Mouse (Mus musculus) neural tube, embryonic 15.5 days (tissue): ENCODE measurements around the gene Rbfox2. TPM values are rescaled to one million over a fixed set of nuclear protein-coding genes. Genes with fewer than 3 reads are reported as not detected.

Source experiments
- ATAC-seq: fragments of 200-750 bp; cut with Nextera tagmentation; 2 replicates; pipeline ENCODE4 v1.8.0; 2017; ENCODE audit warnings: mild to moderate bottlenecking, moderate TSS enrichment, moderate library complexity; ENCODE audit not compliant: low FRiP score
- H3K27ac ChIP-seq: fragments of 300-500 bp; sonication (generic); replicated peaks from 2 replicates; pipeline ENCODE4 v1.5.1; 2015; ENCODE audit warnings: mild to moderate bottlenecking, inconsistent platforms
- H3K27me3 ChIP-seq: fragments of 300-500 bp; sonication (generic); replicated peaks from 2 replicates; pipeline ENCODE4 v1.6.1; 2015; ENCODE audit warnings: inconsistent platforms
- H3K36me3 ChIP-seq: fragments of 300-500 bp; sonication (generic); 2 replicates; pipeline ENCODE4 v1.6.1; 2015; ENCODE audit warnings: inconsistent platforms
- H3K4me1 ChIP-seq: fragments of 300-500 bp; sonication (generic); 2 replicates; pipeline ENCODE4 v1.6.1; 2015; ENCODE audit warnings: inconsistent platforms
- H3K4me2 ChIP-seq: fragments of 300-500 bp; sonication (generic); 2 replicates; pipeline ENCODE4 v1.6.1; 2015; ENCODE audit warnings: inconsistent platforms, mild to moderate bottlenecking, moderate library complexity
- H3K4me3 ChIP-seq: fragments of 300-500 bp; sonication (generic); replicated peaks from 2 replicates; pipeline ENCODE4 v1.5.1; 2015; ENCODE audit warnings: mild to moderate bottlenecking, inconsistent platforms
- H3K9ac ChIP-seq: fragments of 300-500 bp; sonication (generic); replicated peaks from 2 replicates; pipeline ENCODE4 v1.6.1; 2015; ENCODE audit warnings: mild to moderate bottlenecking, inconsistent platforms
- H3K9me3 ChIP-seq: fragments of 300-500 bp; sonication (generic); replicated peaks from 2 replicates; pipeline ENCODE4 v1.6.1; 2016; ENCODE audit warnings: inconsistent platforms
- WGBS: fragments of 180-500 bp; shearing (Covaris S2); methylation state at CpG from one replicate; pipeline ENCODE4 v1.1.7; 2015; ENCODE audit warnings: mixed read lengths; 5-methylcytosine and 5-hydroxymethylcytosine counted together
- polyA plus RNA-seq: library from polyadenylated mRNA; unstranded; fragments of >200 nt; fragmentation: Nextera tagmentation; extraction: Ambion mirVana; gene quantifications from 2 replicates; pipeline ENCODE4 v1.2.1, GENCODE M21; 2015

The Rbfox2 gene
- polyA plus RNA-seq, 1 experiment from 2014 or later, result 120 TPM

GRCm38 (mm10) chr15:77212217-77212757 is 94.5 kb downstream of the Rbfox2 start:
- Histone ChIP-seq H3K27ac (no peak overlapping the region), H3K4me1 (peaks cover 38% of the 10 kb centered on the region), H3K36me3 (no peaks in the 10 kb centered on the region), H3K4me2 (no peak overlapping the region), H3K27me3 (no peaks in the 10 kb centered on the region), H3K9ac (no peak overlapping the region), H3K4me3 (no peak overlapping the region), H3K9me3 (no peaks in the 10 kb centered on the region)
- ATAC-seq, result no peak
- WGBS, result 93% methylated on average over 4 of the region's 4 CpGs

GRCm38 (mm10) chr15:77206996-77207395 is 99.8 kb downstream of the Rbfox2 start:
- Histone ChIP-seq H3K4me3 (no peak overlapping the region), H3K36me3 (no peaks in the 10 kb centered on the region), H3K9ac (no peak overlapping the region), H3K27ac (no peak overlapping the region), H3K9me3 (no peaks in the 10 kb centered on the region), H3K4me2 (no peak overlapping the region), H3K4me1 (peaks cover 26% of the 10 kb centered on the region), H3K27me3 (no peaks in the 10 kb centered on the region)
- 86% methylated on average over 5 of the region's 5 CpGs for WGBS
- no peak for ATAC-seq

DNA sequence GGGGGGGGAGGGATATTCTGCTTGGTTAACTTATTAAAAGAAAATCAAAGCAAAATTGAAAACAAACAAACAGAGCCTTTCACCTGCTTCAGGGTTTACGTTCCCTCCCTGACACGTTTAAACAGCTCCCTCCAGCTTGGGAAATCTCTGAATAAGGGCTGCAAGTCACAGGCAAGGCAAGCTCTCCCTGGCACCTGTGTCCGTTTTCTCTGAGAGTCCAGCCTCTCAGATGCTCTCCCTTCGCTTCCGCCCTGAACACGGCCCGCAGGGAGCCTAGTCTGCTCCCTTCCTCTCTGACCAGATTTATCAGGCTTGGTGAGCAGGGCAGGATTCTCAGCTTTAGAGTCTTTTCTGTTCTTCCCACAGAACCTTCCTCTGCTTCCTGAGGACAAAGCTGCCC is 101.9 kb downstream of the Rbfox2 start:
- H3K27ac ChIP-seq, result no peak overlapping the region
- no peaks in the 10 kb centered on the region for H3K36me3 ChIP-seq
- 67% methylated on average over 7 of the region's 7 CpGs for WGBS
- H3K27me3 ChIP-seq, result no peaks in the 10 kb centered on the region
- H3K9me3 ChIP-seq, result no peaks in the 10 kb centered on the region
- H3K4me3 ChIP-seq, result no peak overlapping the region
- no peak overlapping the region for H3K9ac ChIP-seq
- H3K4me2 ChIP-seq, result no peak overlapping the region
- H3K4me1 ChIP-seq, result peaks cover 25% of the 10 kb centered on the region
- ATAC-seq, result no peak

DNA sequence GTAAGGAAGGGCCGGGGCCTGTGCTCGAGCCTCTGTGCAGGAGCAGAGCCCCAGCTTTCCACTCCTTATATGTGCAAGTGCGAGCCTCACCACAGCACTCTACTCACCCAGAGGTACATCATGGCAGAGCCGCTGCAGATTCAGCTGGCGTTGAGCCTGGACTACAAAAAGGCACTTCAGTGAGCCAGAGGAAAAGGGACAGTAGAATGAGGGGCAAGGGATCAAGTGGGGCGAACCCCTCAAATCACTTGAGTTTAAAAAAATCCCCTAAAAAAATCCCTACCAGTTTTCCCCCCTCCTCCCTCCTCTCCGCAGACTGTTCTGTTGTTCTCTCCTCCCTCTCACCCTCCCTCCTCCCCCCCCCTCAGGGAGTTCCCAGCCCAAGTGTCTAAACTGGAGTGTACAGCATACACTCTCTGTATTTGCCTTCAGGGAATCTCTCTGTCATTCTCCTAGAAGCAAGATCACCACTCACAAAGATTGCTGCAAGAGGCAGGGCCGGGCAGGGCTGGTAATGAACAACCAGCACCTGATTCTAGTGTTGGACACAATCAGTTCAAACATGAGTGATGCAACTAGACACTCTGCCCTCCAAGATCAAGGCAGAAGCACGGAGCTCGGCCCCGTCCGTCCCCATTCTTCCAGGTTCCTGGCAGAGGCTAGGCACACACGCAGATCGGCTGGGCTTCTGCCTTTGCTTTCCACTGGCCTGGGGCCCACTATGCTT is 103.4 kb downstream of the Rbfox2 start:
- ATAC-seq, result no peak
- Histone ChIP-seq H3K9me3 (no peaks in the 10 kb centered on the region), H3K4me1 (peaks cover 22% of the 10 kb centered on the region), H3K27me3 (no peaks in the 10 kb centered on the region), H3K27ac (peak overlapping the region; percentile 60), H3K9ac (0 out of 2 replicates have a peak overlapping the region, but pooled peaks have one; percentile 20), H3K36me3 (no peaks in the 10 kb centered on the region), H3K4me3 (no peak overlapping the region), H3K4me2 (no peak overlapping the region; the same call in 1 of the 2 replicates)
- WGBS, result 56% methylated on average over 14 of the region's 14 CpGs

DNA sequence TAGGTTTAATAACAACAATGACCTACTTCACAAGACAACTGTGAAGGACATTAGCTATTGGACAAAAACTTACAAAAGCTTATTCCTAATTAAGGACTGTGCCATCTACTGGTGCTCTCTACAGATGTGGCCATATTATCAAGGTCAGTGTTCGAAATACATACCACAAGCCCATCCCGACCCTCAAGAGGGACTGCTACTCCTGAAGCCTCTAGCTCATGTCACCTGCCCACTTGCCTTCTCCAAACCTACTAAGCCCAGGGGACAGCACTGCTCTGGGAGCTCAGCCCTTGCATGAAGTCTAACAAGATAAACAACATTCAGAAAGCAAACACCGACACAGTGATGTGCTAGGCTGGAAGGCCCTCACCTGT is 103.9 kb downstream of the Rbfox2 start:
- no peaks in the 10 kb centered on the region for H3K36me3 ChIP-seq
- no peak overlapping the region; the same call in 1 of the 2 replicates for H3K4me2 ChIP-seq
- no peaks in the 10 kb centered on the region for H3K27me3 ChIP-seq
- no peak for ATAC-seq
- no peaks in the 10 kb centered on the region for H3K9me3 ChIP-seq
- H3K4me1 ChIP-seq, result peaks cover 22% of the 10 kb centered on the region
- H3K9ac ChIP-seq, result 0 out of 2 replicates have a peak overlapping the region, but pooled peaks have one; percentile 20
- peak overlapping the region; percentile 60 for H3K27ac ChIP-seq
- 86% methylated on average over 3 of the region's 3 CpGs for whole genome bisulfite sequencing
- H3K4me3 ChIP-seq, result no peak overlapping the region

GRCm38 (mm10) chr15:77202223-77202622 is 104.6 kb downstream of the Rbfox2 start:
- no peak for ATAC-seq
- Histone ChIP-seq H3K27me3 (no peaks in the 10 kb centered on the region), H3K9me3 (no peaks in the 10 kb centered on the region), H3K36me3 (no peaks in the 10 kb centered on the region), H3K4me1 (peaks cover 22% of the 10 kb centered on the region), H3K27ac (no peak overlapping the region), H3K4me3 (no peak overlapping the region), H3K4me2 (no peak overlapping the region), H3K9ac (no peak overlapping the region)
- 45% methylated on average over 2 of the region's 2 CpGs for WGBS

DNA sequence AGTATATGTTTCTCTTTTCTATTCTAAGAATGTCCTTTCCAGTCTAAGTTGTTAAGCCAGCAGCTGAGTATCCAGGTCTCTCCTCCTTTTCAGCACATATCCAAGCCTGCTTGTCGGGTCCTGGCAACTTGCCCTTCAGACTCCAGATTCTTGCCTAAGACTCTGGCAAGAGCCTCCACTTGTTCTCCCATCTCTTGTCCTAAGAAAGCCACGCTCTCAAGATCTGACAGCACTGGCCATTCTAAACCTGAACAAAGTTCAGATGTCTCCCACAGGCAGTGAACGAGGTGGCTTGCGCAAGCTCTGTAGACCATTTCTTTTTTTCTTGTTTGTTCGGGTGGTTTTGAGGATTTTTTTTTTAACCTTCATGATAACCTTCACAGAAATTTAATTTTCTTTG is 110.0 kb downstream of the Rbfox2 start:
- Histone ChIP-seq H3K27me3 (no peaks in the 10 kb centered on the region), H3K27ac (no peak overlapping the region), H3K9ac (no peak overlapping the region), H3K9me3 (no peaks in the 10 kb centered on the region), H3K4me2 (no peak overlapping the region), H3K4me1 (peaks cover 13% of the 10 kb centered on the region), H3K4me3 (no peak overlapping the region), H3K36me3 (no peaks in the 10 kb centered on the region)
- ATAC-seq, result no peak
- 87% methylated on average over 5 of the region's 5 CpGs for WGBS

- Histone ChIP-seq H3K9me3 (no peaks in the 10 kb centered on the region), H3K4me2 (no peak overlapping the region), H3K27ac (no peak overlapping the region), H3K36me3 (no peaks in the 10 kb centered on the region), H3K27me3 (no peaks in the 10 kb centered on the region), H3K9ac (no peak overlapping the region), H3K4me1 (peaks cover 12% of the 10 kb centered on the region), H3K4me3 (no peak overlapping the region)
- WGBS, result 91% methylated on average over 2 of the region's 2 CpGs
- no peak for ATAC-seq
These were observed 110.8 kb downstream of the Rbfox2 start for GRCm38 (mm10) chr15:77196001-77196400.

GRCm38 (mm10) chr15:77192154-77192935 is 114.5 kb downstream of the Rbfox2 start:
- H3K9me3 ChIP-seq, result no peaks in the 10 kb centered on the region
- WGBS, result 69% methylated on average over 14 of the region's 14 CpGs
- no peaks in the 10 kb centered on the region for H3K27me3 ChIP-seq
- H3K4me1 ChIP-seq, result peaks cover 12% of the 10 kb centered on the region
- no peak for ATAC-seq
- no peak overlapping the region for H3K4me3 ChIP-seq
- no peak overlapping the region for H3K9ac ChIP-seq
- peak overlapping the region; percentile 54; the same call in 1 of the 2 replicates for H3K27ac ChIP-seq
- no peak overlapping the region for H3K4me2 ChIP-seq
- H3K36me3 ChIP-seq, result no peaks in the 10 kb centered on the region

- Histone ChIP-seq H3K36me3 (no peaks in the 10 kb centered on the region), H3K9ac (no peak overlapping the region), H3K27ac (no peak overlapping the region), H3K27me3 (no peaks in the 10 kb centered on the region), H3K4me3 (no peak overlapping the region), H3K4me1 (0 out of 2 replicates have a peak, but pooled peaks cover 6% of the 10 kb centered on the region), H3K4me2 (no peak overlapping the region), H3K9me3 (no peaks in the 10 kb centered on the region)
- ATAC-seq, result no peak
- WGBS, result 96% methylated on average over 1 of the region's 1 CpGs
These were observed 120.7 kb downstream of the Rbfox2 start for GRCm38 (mm10) chr15:77186096-77186495.

GRCm38 (mm10) chr15:77185614-77186013 is 121.2 kb downstream of the Rbfox2 start:
- no peak for ATAC-seq
- 0 out of 2 replicates have a peak, but pooled peaks cover 6% of the 10 kb centered on the region for H3K4me1 ChIP-seq
- no peak overlapping the region for H3K9ac ChIP-seq
- no peak overlapping the region for H3K4me2 ChIP-seq
- no peak overlapping the region for H3K27ac ChIP-seq
- 52% methylated on average over 5 of the region's 5 CpGs for WGBS
- H3K4me3 ChIP-seq, result no peak overlapping the region
- H3K9me3 ChIP-seq, result no peaks in the 10 kb centered on the region
- H3K36me3 ChIP-seq, result no peaks in the 10 kb centered on the region
- no peaks in the 10 kb centered on the region for H3K27me3 ChIP-seq

- no peak overlapping the region for H3K4me3 ChIP-seq
- ATAC-seq, result no peak
- WGBS, result 66% methylated on average over 5 of the region's 5 CpGs
- 0 out of 2 replicates have a peak, but pooled peaks cover 6% of the 10 kb centered on the region for H3K4me1 ChIP-seq
- no peak overlapping the region for H3K27ac ChIP-seq
- no peaks in the 10 kb centered on the region for H3K27me3 ChIP-seq
- no peaks in the 10 kb centered on the region for H3K36me3 ChIP-seq
- no peaks in the 10 kb centered on the region for H3K9me3 ChIP-seq
- no peak overlapping the region for H3K4me2 ChIP-seq
- no peak overlapping the region for H3K9ac ChIP-seq
These were observed 124.0 kb downstream of the Rbfox2 start for GRCm38 (mm10) chr15:77182800-77183199.
